Mouse (Mus musculus): ENCODE data around the gene Car15. TPM values are rescaled to one million over a fixed set of nuclear protein-coding genes. Genes with fewer than 3 reads are reported as not detected.

Gene Car15
- polyA plus RNA-seq, 1 experiment from 2014 or later, result 4.8 TPM

DNA sequence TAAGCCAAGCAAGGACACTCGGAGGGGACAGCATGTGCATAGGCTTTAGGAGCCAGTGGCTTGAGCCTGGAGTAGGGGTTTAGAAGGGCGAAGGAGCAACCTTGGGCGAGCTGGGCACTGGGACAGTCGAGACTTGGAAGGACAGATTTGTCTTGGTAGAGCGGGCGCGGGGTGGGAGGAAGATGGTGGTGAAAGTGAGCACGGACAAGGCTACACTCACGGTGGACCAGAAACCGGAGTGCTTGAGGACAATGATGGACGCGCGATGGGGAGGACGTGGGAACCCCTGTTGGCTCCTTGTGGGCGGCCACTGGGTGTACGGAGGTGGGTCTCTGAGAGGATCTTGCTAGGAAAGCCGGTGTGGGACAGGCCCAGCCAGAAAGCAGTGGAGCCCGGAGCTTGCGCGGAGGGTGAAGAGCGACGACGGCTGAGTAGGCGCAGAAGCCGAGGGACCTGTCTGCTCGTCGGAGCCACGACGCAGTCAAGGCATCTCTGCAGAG, 40.3 kb downstream of the Car15 start:
- Histone ChIP-seq H3K9me3 (no peaks in the 10 kb centered on the region), H3K27me3 (peaks cover 73% of the 10 kb centered on the region), H3K36me3 (peaks cover 1% of the 10 kb centered on the region; the same call in 1 of the 2 replicates), H3K27ac (replicated peaks) (no peak overlapping the region), H3K9ac (replicated peaks) (peak overlapping the region; percentile 51; the same call in 1 of the 2 replicates), H3K4me1 (peaks cover 29% of the 10 kb centered on the region), H3K4me3 (peak overlapping the region; percentile 46), H3K4me2 (replicated peaks) (peak overlapping the region; percentile 80)
- ATAC-seq (replicated peaks), result peak; percentile 5; the same call in 1 of the 2 replicates
- WGBS, result 5% methylated on average over 29 of the region's 29 CpGs

DNA sequence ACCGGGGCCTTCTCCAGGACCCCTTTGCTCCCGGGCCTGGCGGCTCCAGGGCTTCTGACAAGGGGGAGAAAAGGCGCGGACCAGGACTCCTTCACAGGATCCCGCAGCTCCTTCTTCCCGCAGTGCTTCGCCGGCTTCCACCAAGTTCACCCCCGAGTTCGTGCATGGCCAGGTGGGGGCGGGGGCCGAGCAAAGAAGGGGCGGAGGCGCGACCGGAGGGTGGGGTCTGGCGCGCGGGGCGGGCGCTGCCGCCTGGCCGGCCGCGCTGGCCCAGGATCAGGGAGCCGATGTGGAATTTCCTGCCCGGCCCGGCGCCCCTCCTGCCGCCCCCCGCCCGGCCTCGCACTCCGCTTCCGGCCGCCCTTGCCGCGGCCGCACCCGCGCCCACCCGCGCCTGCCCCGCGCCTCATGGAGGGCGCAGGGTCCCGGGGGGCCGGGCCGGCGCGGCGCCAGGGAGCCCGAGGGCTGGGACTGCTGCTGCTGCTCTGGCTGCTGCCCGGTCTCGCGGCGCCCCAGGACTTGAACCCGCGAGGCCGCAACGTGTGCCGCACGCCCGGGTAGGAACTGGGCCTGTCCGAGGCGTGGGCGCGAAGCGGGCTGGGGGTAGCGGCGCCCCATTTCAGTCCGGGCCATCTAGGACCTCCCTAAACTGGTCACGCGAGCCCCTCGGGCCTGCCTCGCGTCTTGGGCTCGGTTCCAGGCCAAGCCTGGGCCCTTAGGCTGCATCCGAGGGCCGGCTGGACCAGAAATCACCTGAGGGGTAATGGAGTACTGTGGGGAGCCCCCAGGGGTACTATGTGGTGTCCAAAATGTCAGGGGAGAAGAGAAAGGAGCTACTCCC, 41.0 kb downstream of the Car15 start, which contains the start of gene Scarf2:
Gene Scarf2 (plus strand): TSS at position 312 of the 841 bp plus-strand sequence.
- Histone ChIP-seq H3K27me3 (peaks cover 66% of the 10 kb centered on the region), H3K4me3 (peak within 1 kb of the TSS; percentile 46), H3K36me3 (peaks cover 8% of the 10 kb centered on the region), H3K4me2 (replicated peaks) (peak within 1 kb of the TSS; percentile 80), H3K9me3 (no peaks in the 10 kb centered on the region), H3K27ac (replicated peaks) (no peak within 1 kb of the TSS), H3K4me1 (peaks cover 23% of the 10 kb centered on the region), H3K9ac (replicated peaks) (peak within 1 kb of the TSS; percentile 51)
- under 1% methylated on average over 59 of the region's 81 CpGs for WGBS
- ATAC-seq (replicated peaks), result peak; percentile 31

DNA sequence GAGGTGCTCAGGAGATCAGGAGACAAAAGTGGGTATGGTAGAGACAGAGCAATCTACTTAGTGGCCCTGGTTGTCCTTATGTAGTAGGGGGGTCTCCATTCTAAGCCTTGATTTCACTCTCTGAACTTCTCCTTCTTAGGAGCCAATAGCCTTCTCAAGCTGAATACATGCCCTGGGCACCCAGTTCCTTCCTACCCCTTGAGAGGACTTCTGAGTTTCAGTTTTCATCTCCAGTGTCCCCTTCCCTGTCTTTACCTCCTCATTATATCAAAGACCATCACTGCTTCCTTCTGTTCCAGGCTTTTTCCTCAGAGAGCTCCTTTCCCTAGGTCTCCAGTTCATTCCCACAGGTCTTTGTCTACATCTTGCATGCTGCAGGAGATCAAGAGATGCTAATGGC, 41.6 kb downstream of the Car15 start:
- ATAC-seq (replicated peaks), result no peak
- H3K4me1 ChIP-seq, result peaks cover 21% of the 10 kb centered on the region
- peaks cover 59% of the 10 kb centered on the region for H3K27me3 ChIP-seq
- peak overlapping the region; percentile 46 for H3K4me3 ChIP-seq
- H3K36me3 ChIP-seq, result peaks cover 10% of the 10 kb centered on the region
- peak overlapping the region; percentile 80 for H3K4me2 ChIP-seq (replicated peaks)
- H3K9ac ChIP-seq (replicated peaks), result peak overlapping the region; percentile 51
- H3K27ac ChIP-seq (replicated peaks), result no peak overlapping the region
- H3K9me3 ChIP-seq, result no peaks in the 10 kb centered on the region

DNA sequence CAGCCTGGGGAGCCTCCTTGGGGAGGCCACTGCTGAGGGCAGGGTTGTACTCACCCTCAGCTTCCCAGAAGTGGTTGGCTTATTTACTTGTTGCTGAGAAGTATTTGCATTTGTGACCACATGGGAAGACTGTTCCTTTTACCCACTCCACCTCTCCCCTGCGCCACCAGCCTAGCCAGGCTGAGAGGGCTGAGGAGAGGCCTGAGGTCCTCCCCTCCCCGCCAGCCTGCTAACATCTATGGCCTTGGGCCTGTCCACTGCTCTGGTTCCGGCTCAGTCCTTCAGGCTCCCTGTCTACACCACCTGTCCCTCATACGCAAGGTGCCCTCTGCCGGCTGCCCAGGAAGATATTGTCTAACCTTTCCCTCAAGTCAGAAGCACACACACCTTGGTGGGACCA, 42.5 kb downstream of the Car15 start:
- no peak overlapping the region for H3K4me3 ChIP-seq
- H3K27ac ChIP-seq (replicated peaks), result no peak overlapping the region
- H3K4me1 ChIP-seq, result peaks cover 21% of the 10 kb centered on the region
- H3K9me3 ChIP-seq, result no peaks in the 10 kb centered on the region
- peaks cover 18% of the 10 kb centered on the region for H3K36me3 ChIP-seq
- no peak overlapping the region for H3K4me2 ChIP-seq (replicated peaks)
- WGBS, result 65% methylated on average over 5 of the region's 5 CpGs
- ATAC-seq (replicated peaks), result no peak
- no peak overlapping the region for H3K9ac ChIP-seq (replicated peaks)
- H3K27me3 ChIP-seq, result peaks cover 50% of the 10 kb centered on the region

DNA sequence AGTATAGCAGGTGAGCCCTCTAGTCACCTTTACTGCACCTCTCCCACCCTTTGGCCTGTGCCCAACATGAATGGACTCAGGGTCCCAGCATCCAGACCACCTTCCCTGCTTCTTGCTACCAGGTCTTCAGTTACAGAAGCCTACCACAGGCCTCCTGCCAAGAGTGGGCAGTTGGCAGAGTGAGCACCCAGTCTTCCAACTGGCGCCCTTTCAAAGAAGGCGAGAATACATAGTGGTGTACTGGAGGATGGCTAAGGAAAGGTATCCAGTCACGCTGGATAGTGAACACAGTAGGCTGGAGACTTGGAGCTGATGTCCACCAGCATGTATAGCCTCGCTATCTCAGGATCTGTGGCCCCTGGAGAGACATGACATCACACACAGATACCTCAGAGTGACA, 44.1 kb downstream of the Car15 start:
- peaks cover 37% of the 10 kb centered on the region for H3K27me3 ChIP-seq
- peaks cover 21% of the 10 kb centered on the region for H3K4me1 ChIP-seq
- no peak overlapping the region for H3K4me2 ChIP-seq (replicated peaks)
- H3K36me3 ChIP-seq, result peaks cover 32% of the 10 kb centered on the region
- 76% methylated on average over 4 of the region's 4 CpGs for WGBS
- no peak overlapping the region for H3K4me3 ChIP-seq
- H3K27ac ChIP-seq (replicated peaks), result no peak overlapping the region
- ATAC-seq (replicated peaks), result no peak
- no peaks in the 10 kb centered on the region for H3K9me3 ChIP-seq
- no peak overlapping the region for H3K9ac ChIP-seq (replicated peaks)

DNA sequence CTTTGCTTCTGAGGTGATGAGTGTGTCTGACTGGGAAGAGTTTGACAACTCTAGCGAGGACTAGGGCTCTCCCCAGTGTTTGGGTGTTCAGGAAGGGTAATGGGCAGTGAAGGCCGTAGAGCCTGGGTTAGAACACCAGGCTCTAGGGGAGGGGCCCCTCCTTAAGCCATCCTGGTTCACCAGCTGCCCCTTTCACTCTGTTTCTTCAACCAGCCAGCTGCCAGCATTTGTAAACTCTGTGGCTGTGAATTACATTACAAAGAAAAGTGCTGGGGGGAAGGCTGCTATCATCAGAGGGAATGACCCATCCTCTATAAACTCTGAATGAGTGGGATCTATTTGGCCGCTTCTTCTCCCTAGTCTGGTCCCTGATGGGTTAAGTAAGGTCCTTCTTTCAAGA, 45.4 kb downstream of the Car15 start:
- peaks cover 43% of the 10 kb centered on the region for H3K36me3 ChIP-seq
- H3K27ac ChIP-seq (replicated peaks), result no peak overlapping the region
- 78% methylated on average over 3 of the region's 3 CpGs for WGBS
- H3K4me1 ChIP-seq, result peaks cover 11% of the 10 kb centered on the region
- H3K4me2 ChIP-seq (replicated peaks), result no peak overlapping the region
- peaks cover 24% of the 10 kb centered on the region for H3K27me3 ChIP-seq
- no peak overlapping the region for H3K4me3 ChIP-seq
- H3K9me3 ChIP-seq, result no peaks in the 10 kb centered on the region
- no peak overlapping the region for H3K9ac ChIP-seq (replicated peaks)
- ATAC-seq (replicated peaks), result no peak

DNA sequence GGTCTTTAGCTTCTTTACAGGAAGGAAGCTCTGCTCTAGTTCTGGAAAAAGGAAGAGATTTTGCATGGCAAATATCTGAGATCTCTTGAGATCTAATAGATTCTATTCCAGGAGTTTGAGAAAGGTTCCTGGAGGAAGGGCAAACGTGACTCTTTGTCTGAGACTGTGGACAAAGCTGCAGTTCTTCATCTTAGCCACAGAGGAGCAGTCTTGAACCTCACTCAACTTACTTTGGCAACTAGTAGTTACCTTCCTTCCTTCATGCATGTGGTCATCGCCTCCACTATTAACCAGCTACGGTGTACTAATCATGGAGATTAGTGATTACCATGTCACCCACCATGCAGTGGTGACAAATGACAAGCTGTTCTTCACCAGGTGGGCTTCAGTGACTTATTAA, 52.8 kb downstream of the Car15 start:
- Histone ChIP-seq H3K36me3 (peaks cover 67% of the 10 kb centered on the region), H3K4me3 (no peak overlapping the region)
- ATAC-seq (replicated peaks), result no peak

More for the DNA sequence above, 52.8 kb downstream of the Car15 start:
- Histone ChIP-seq H3K4me1 (no peaks in the 10 kb centered on the region), H3K27ac (replicated peaks) (no peak overlapping the region), H3K9ac (replicated peaks) (no peak overlapping the region), H3K4me2 (replicated peaks) (no peak overlapping the region), H3K9me3 (no peaks in the 10 kb centered on the region), H3K27me3 (no peaks in the 10 kb centered on the region)
- WGBS, result 57% methylated on average over 3 of the region's 3 CpGs

Other genes starting within 250 kb of the Car15 start
- 30.6 and 32.7 TPM in 2 replicates for gene Smpd4, start 219.0 kb downstream of the Car15 start, polyA plus RNA-seq (2015; fragmentation: Nextera tagmentation; extraction: Ambion mirVana)
- 6.6 and 8.3 TPM in 2 replicates for gene Ccdc74a, start 191.9 kb downstream of the Car15 start, polyA plus RNA-seq (2015; fragmentation: Nextera tagmentation; extraction: Ambion mirVana)
- 44.9 and 48.2 TPM in 2 replicates for gene Med15, start 105.5 kb downstream of the Car15 start, polyA plus RNA-seq (2015; fragmentation: Nextera tagmentation; extraction: Ambion mirVana)
- 69.7 and 72.1 TPM in 2 replicates for gene Klhl22, start 78.7 kb downstream of the Car15 start, polyA plus RNA-seq (2015; fragmentation: Nextera tagmentation; extraction: Ambion mirVana)
- 1.3 TPM in 2 replicates for gene Scarf2, start 41.1 kb downstream of the Car15 start, polyA plus RNA-seq (2015; fragmentation: Nextera tagmentation; extraction: Ambion mirVana)
- 0.93 and 1.3 TPM in 2 replicates for gene B830017H08Rik, start 5.2 kb downstream of the Car15 start, polyA plus RNA-seq (2015; fragmentation: Nextera tagmentation; extraction: Ambion mirVana)
- 0.23 and 0.67 TPM in 2 replicates for gene Gm20518, start 53.3 kb upstream of the Car15 start, polyA plus RNA-seq (2015; fragmentation: Nextera tagmentation; extraction: Ambion mirVana)
- gene Tssk1, start 55.9 kb upstream of the Car15 start, polyA plus RNA-seq (2015; fragmentation: Nextera tagmentation; extraction: Ambion mirVana), result 0.08 and 0.09 TPM in 2 replicates
- gene Dgcr2, start 60.2 kb upstream of the Car15 start, polyA plus RNA-seq (2015; fragmentation: Nextera tagmentation; extraction: Ambion mirVana), result 99.8 and 99.9 TPM in 2 replicates
- gene Tssk2, start 60.3 kb upstream of the Car15 start, polyA plus RNA-seq (2015; fragmentation: Nextera tagmentation; extraction: Ambion mirVana), result not detected in 2 replicates
- gene Ess2, start 73.0 kb upstream of the Car15 start, polyA plus RNA-seq (2015; fragmentation: Nextera tagmentation; extraction: Ambion mirVana), result 53.5 and 58.1 TPM in 2 replicates
- gene Gsc2, start 76.7 kb upstream of the Car15 start, polyA plus RNA-seq (2015; fragmentation: Nextera tagmentation; extraction: Ambion mirVana), result 0.19 TPM in 1 of 2 replicates, not detected in the other
- 139 and 145 TPM in 2 replicates for gene Slc25a1, start 89.9 kb upstream of the Car15 start, polyA plus RNA-seq (2015; fragmentation: Nextera tagmentation; extraction: Ambion mirVana)
- gene Vpreb2, start 142.1 kb upstream of the Car15 start, polyA plus RNA-seq (2015; fragmentation: Nextera tagmentation; extraction: Ambion mirVana), result not detected in 2 replicates
- gene Dgcr6, start 214.5 kb upstream of the Car15 start, polyA plus RNA-seq (2015; fragmentation: Nextera tagmentation; extraction: Ambion mirVana), result 167 and 169 TPM in 2 replicates